Mouse (Mus musculus): Measurements from ENCODE around the gene Pgghg. TPM values are rescaled to one million over a fixed set of nuclear protein-coding genes. Genes with fewer than 3 reads are reported as not detected.
"Not testable (repeated sequence)": the region's sequence is repeated elsewhere in the genome, so short reads cannot be mapped to it uniquely, and the experiment has no call there.

The Pgghg gene
- total RNA-seq, 2 experiments from 2014 or later = 3.8 to 3.9 TPM

- intact Hi-C loops (cut with DNase I) = no loop called here
- peak in 1 of 2 experiments; percentile 61 for DNase-seq (ENCODE audit: low spot score in 2 of 2)
These were observed 32.4 kb downstream of the Pgghg start for GRCm38 (mm10) chr7:140973396-140974165.

- intact Hi-C loops (cut with DNase I) = no loop called here
- no peak for DNase-seq (ENCODE audit: low spot score in 2 of 2)
These were observed 33.7 kb downstream of the Pgghg start for GRCm38 (mm10) chr7:140974940-140975339.

GRCm38 (mm10) chr7:140975465-140975864, 34.3 kb downstream of the Pgghg start:
- no peak for DNase-seq (ENCODE audit: low spot score in 2 of 2)
- intact Hi-C loops (cut with DNase I) = no loop called here

DNA sequence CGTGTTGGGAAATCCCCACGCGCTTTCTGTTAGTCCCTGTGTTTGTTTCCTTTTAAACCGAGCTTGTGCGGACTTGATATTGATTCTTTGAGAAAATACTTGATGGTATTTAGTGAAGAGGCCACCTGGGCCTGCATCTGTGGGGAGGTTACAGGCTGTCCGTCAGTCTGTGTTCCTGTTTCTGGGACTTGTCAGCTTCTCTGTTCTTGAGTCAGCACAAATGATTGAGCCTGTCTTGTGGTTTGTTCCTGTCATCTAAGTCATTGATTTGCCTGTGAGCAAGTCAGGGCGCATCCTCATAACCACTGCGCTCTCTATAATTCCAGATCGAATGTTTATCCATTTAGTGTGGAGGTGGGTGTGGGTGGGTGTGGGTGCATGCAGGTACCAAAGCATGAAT, 35.5 kb downstream of the Pgghg start:
- DNase-seq (ENCODE audit: low spot score in 2 of 2); intact Hi-C loops (cut with DNase I): not testable (repeated sequence)

- no peak for DNase-seq (ENCODE audit: low spot score in 2 of 2)
- intact Hi-C loops (cut with DNase I) = no loop called here
These were observed 40.5 kb downstream of the Pgghg start for GRCm38 (mm10) chr7:140981704-140982103.

- intact Hi-C loops (cut with DNase I) = no loop called here
- no peak for DNase-seq (ENCODE audit: low spot score in 2 of 2)
These were observed 41.8 kb downstream of the Pgghg start for GRCm38 (mm10) chr7:140982971-140983370.

DNA sequence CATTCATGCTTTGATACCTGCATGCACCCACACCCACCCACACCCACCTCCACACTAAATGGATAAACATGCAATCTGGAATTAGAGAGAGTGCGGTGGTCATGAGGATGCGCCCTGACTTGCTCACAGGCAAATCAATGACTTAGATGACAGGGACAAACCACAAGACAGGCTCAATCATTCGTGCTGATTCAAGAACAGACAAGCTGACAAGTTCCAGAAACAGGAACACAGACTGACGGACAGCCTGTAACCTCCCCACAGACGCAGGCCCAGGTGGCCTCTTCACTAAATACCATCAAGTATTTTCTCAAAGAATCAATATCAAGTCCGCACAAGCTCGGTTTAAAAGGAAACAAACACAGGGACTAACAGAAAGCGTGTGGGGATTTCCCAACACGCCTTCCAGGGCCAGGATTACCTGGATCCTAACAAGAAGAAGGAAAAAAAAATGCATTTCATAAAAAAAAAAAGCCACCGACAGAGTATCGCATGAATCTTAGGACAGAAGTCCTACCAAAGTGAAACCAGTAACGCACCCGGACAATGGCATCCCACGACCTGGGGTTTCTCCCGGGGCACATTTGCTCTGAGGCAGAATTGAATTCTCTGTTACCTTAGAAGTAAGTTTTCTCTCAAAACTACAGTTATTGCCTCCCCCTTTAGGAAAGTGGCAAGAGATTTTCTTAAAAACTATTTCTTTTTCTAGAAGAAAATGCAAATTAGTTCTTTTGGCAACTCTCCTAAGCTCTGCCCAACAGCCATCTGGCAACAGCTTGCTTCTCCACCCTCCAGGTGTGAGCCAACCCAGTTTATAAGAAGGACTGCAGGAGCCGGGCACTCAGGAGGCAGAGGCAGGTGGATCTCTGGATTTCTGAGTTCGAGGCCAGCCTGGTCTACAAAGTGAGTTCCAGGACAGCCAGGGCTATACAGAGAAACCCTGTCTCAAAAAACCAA, 46.3 kb downstream of the Pgghg start:
- intact Hi-C loops (cut with DNase I) = no loop called here
- peak; percentile 40 to 50 for DNase-seq (ENCODE audit: low spot score in 2 of 2)

DNA sequence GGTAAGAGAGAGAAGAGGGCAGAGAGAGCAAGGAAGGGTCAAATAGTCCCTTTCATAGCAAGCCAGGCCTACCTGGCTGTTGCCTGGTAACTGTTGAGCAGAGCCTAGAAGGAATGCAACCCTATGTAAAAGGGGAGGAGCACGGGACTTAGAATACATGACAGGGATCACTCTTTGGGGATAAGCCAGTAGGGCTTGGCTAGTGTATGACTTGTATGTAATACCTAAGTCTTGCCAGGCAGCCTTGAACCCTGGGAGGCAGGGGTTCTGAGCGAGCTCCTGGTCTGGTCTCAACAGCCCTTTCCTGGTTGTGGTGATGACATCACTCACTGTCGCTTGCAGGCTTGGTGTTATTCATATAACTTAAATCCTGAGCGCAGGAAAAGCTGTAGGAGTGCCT, 47.8 kb downstream of the Pgghg start:
- DNase-seq (ENCODE audit: low spot score in 2 of 2) = no peak
- intact Hi-C loops (cut with DNase I) = no loop called here

DNA sequence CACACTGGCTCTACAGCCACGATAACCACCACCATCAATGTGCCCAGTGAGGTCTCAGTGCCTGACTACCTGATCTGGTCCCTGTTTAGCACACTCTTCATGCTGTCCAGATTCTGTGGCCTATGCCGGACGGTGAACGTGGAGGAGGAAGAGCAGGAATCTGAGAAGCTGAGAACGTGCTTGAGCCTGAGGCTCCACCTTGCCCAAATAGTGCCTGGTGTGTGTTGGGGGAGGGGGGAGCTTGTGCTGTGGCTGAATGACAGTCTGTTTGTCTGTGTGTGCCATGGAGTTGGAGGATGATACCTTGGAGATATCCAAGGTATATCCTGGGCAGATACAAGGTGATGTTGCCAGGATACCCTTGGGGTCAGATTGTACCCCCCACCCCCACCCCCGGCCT, 49.0 kb downstream of the Pgghg start:
- intact Hi-C loops (cut with DNase I) = no loop called here
- no peak for DNase-seq (ENCODE audit: low spot score in 2 of 2)

- intact Hi-C loops (cut with DNase I) = no loop called here
- no peak for DNase-seq (ENCODE audit: low spot score in 2 of 2)
These were observed 49.4 kb downstream of the Pgghg start for GRCm38 (mm10) chr7:140990622-140991021.

- intact Hi-C loops (cut with DNase I) = no loop called here
- no peak for DNase-seq (ENCODE audit: low spot score in 2 of 2)
These were observed 50.0 kb downstream of the Pgghg start for GRCm38 (mm10) chr7:140991117-140991689.

Other genes with a start within 250 kb of the Pgghg start
- not detected for gene Olfr541, start 244.1 kb upstream of the Pgghg start, total RNA-seq (2021)
- gene Cyp2e1, start 177.7 kb upstream of the Pgghg start, total RNA-seq (2021) = not detected
- gene Syce1, start 153.5 kb upstream of the Pgghg start, total RNA-seq (2021) = under 1 TPM; 0.24 to 0.38 TPM
- 10 to 100 TPM; 15.3 to 16.3 TPM for gene Zfp941, start 119.2 kb upstream of the Pgghg start, total RNA-seq (2021)
- gene Urah, start 106.4 kb upstream of the Pgghg start, total RNA-seq (2021) = 1 to 10 TPM; 1.1 to 1.5 TPM
- not detected for gene Scgb1c1, start 95.8 kb upstream of the Pgghg start, total RNA-seq (2021)
- gene Odf3, start 93.6 kb upstream of the Pgghg start, total RNA-seq (2021) = not detected
- under 1 TPM; 0.93 to 0.99 TPM for gene Gm45785, start 85.1 kb upstream of the Pgghg start, total RNA-seq (2021)
- 10 to 100 TPM; 77.1 to 81.7 TPM for gene Ric8a, start 84.4 kb upstream of the Pgghg start, total RNA-seq (2021)
- gene Bet1l, start 83.8 kb upstream of the Pgghg start, total RNA-seq (2021) = 10 to 100 TPM; 25.4 to 27.2 TPM
- 100 to 1,000 TPM; 128 to 133 TPM for gene Psmd13, start 59.4 kb upstream of the Pgghg start, total RNA-seq (2021)
- 10 to 100 TPM; 66.2 to 67.2 TPM for gene Sirt3, start 59.1 kb upstream of the Pgghg start, total RNA-seq (2021)
- gene Cox8b, start 40.9 kb upstream of the Pgghg start, total RNA-seq (2021) = 1 to 10 TPM in 1 of 2 experiments, not detected in 1; 1.6 TPM
- under 1 TPM; 0.36 to 0.37 TPM for gene Nlrp6, start 20.5 kb upstream of the Pgghg start, total RNA-seq (2021)
- gene Ifitm5, start 8.9 kb downstream of the Pgghg start, total RNA-seq (2021) = not detected
- gene Gm45717, start 14.5 kb downstream of the Pgghg start, total RNA-seq (2021) = not detected
- gene Ifitm2, start 14.6 kb downstream of the Pgghg start, total RNA-seq (2021) = 10 to 100 TPM; 11.5 to 15.0 TPM
- 1 to 10 TPM; 4.7 to 4.9 TPM for gene Ifitm1, start 25.8 kb downstream of the Pgghg start, total RNA-seq (2021)
- gene Ifitm3, start 69.4 kb downstream of the Pgghg start, total RNA-seq (2021) = 10 to 100 TPM in 1 of 2 experiments, 1 to 10 TPM in 1; 9.1 to 10.3 TPM
- not detected for gene Ifitm6, start 76.5 kb downstream of the Pgghg start, total RNA-seq (2021)
- not detected for gene Gm17387, start 87.7 kb downstream of the Pgghg start, total RNA-seq (2021)
- gene B4galnt4, start 119.7 kb downstream of the Pgghg start, total RNA-seq (2021) = 10 to 100 TPM; 92.9 to 93.9 TPM
- gene Pkp3, start 136.8 kb downstream of the Pgghg start, total RNA-seq (2021) = under 1 TPM in 1 of 2 experiments, not detected in 1; 0.55 TPM
- gene Sigirr, start 159.2 kb downstream of the Pgghg start, total RNA-seq (2021) = 1 to 10 TPM; 2.5 to 2.6 TPM
- not detected for gene Ano9, start 176.4 kb downstream of the Pgghg start, total RNA-seq (2021)
- gene Ptdss2, start 181.0 kb downstream of the Pgghg start, total RNA-seq (2021) = 10 to 100 TPM; 52.9 to 65.6 TPM
- 10 to 100 TPM; 25.8 to 25.9 TPM for gene Rnh1, start 231.5 kb downstream of the Pgghg start, total RNA-seq (2021)

Data from left cerebral cortex, postnatal 14 days (tissue).